Mouse (Mus musculus) hindbrain, embryonic 13.5 days (tissue): Measurements from ENCODE around the gene Bckdhb. TPM values are rescaled to one million over a fixed set of nuclear protein-coding genes. Genes with fewer than 3 reads are reported as not detected.

Source experiments
- ATAC-seq: fragments of 200-750 bp; cut with Nextera tagmentation; 2 replicates; pipeline ENCODE4 v1.8.0; 2017; ENCODE audit warnings: moderate TSS enrichment; ENCODE audit not compliant: low FRiP score
- H3K27ac ChIP-seq: fragments of 300-500 bp; sonication (generic); 2 replicates; pipeline ENCODE4 v1.5.1; 2015; ENCODE audit warnings: inconsistent platforms, mild to moderate bottlenecking, moderate library complexity
- H3K27me3 ChIP-seq: fragments of 300-500 bp; sonication (generic); 2 replicates; pipeline ENCODE4 v1.6.1; 2015; ENCODE audit warnings: mild to moderate bottlenecking, inconsistent platforms
- H3K36me3 ChIP-seq: fragments of 300-500 bp; sonication (generic); 2 replicates; pipeline ENCODE4 v1.6.1; 2015; ENCODE audit warnings: mild to moderate bottlenecking, inconsistent platforms
- H3K4me1 ChIP-seq: fragments of 300-500 bp; sonication (generic); replicated peaks from 2 replicates; pipeline ENCODE4 v1.6.1; 2015; ENCODE audit warnings: inconsistent platforms
- H3K4me2 ChIP-seq: fragments of 300-500 bp; sonication (generic); 2 replicates; pipeline ENCODE4 v1.6.1; 2015; ENCODE audit warnings: inconsistent platforms, mild to moderate bottlenecking, moderate library complexity
- H3K4me3 ChIP-seq: fragments of 300-500 bp; sonication (generic); 2 replicates; pipeline ENCODE4 v1.5.1; 2015; ENCODE audit warnings: mild to moderate bottlenecking, inconsistent platforms
- H3K9ac ChIP-seq: fragments of 300-500 bp; sonication (generic); 2 replicates; pipeline ENCODE4 v1.6.1; 2015; ENCODE audit warnings: mild to moderate bottlenecking, inconsistent platforms
- H3K9me3 ChIP-seq: fragments of 300-500 bp; sonication (generic); 2 replicates; pipeline ENCODE4 v1.6.1; 2016; ENCODE audit warnings: inconsistent platforms
- WGBS: fragments of 180-500 bp; shearing (Covaris S2); methylation state at CpG from one replicate; pipeline ENCODE4 v1.1.7; 2015; 5-methylcytosine and 5-hydroxymethylcytosine counted together
- polyA plus RNA-seq: library from polyadenylated mRNA; unstranded; fragments of >200 nt; fragmentation: Nextera tagmentation; extraction: Ambion mirVana; gene quantifications from 2 replicates; pipeline ENCODE4 v1.2.1, GENCODE M21; 2015

Gene Bckdhb
- 27.2 and 32.5 TPM in 2 replicates for polyA plus RNA-seq

- Histone ChIP-seq H3K36me3 (no peaks in the 10 kb centered on the region), H3K4me1 (peaks cover 5% of the 10 kb centered on the region; the same call in 1 of the 2 replicates), H3K27me3 (no peaks in the 10 kb centered on the region), H3K9ac (peak within 1 kb of the TSS; percentile 82), H3K9me3 (no peaks in the 10 kb centered on the region; the same call in 1 of the 2 replicates), H3K4me2 (peak within 1 kb of the TSS; percentile 73), H3K4me3 (peak within 1 kb of the TSS; percentile 72), H3K27ac (no peak within 1 kb of the TSS)
- ATAC-seq: peak; percentile 100
- WGBS: under 1% methylated on average over 42 of the region's 46 CpGs
Measured at GRCm38 (mm10) chr9:83924878-83925687, at the start of gene Bckdhb. Bckdhb (plus strand) TSS chr9:83925145.

GRCm38 (mm10) chr9:83882191-83882590, 42.8 kb upstream of the Bckdhb start:
- Histone ChIP-seq H3K4me1 (no peaks in the 10 kb centered on the region), H3K9me3 (no peaks in the 10 kb centered on the region), H3K9ac (no peak overlapping the region), H3K4me2 (no peak overlapping the region), H3K4me3 (no peak overlapping the region), H3K27ac (no peak overlapping the region), H3K36me3 (no peaks in the 10 kb centered on the region), H3K27me3 (no peaks in the 10 kb centered on the region)
- WGBS: 79% methylated on average over 6 of the region's 6 CpGs
- ATAC-seq: no peak

- Histone ChIP-seq H3K4me2 (no peak overlapping the region), H3K27me3 (no peaks in the 10 kb centered on the region), H3K4me3 (no peak overlapping the region), H3K27ac (no peak overlapping the region), H3K9ac (no peak overlapping the region), H3K36me3 (no peaks in the 10 kb centered on the region), H3K9me3 (no peaks in the 10 kb centered on the region), H3K4me1 (no peaks in the 10 kb centered on the region)
- ATAC-seq: no peak
Measured at GRCm38 (mm10) chr9:83886149-83886548, 38.8 kb upstream of the Bckdhb start.

- Histone ChIP-seq H3K9me3 (no peaks in the 10 kb centered on the region), H3K4me2 (no peak overlapping the region), H3K27ac (no peak overlapping the region), H3K4me1 (no peaks in the 10 kb centered on the region), H3K36me3 (no peaks in the 10 kb centered on the region), H3K4me3 (no peak overlapping the region), H3K9ac (no peak overlapping the region), H3K27me3 (no peaks in the 10 kb centered on the region)
- WGBS: 92% methylated on average over 5 of the region's 5 CpGs
- no peak for ATAC-seq
Measured at GRCm38 (mm10) chr9:83888214-83888613, 36.7 kb upstream of the Bckdhb start.

GRCm38 (mm10) chr9:83893073-83893472, 31.9 kb upstream of the Bckdhb start:
- Histone ChIP-seq H3K36me3 (no peaks in the 10 kb centered on the region), H3K27ac (no peak overlapping the region), H3K4me1 (no peaks in the 10 kb centered on the region), H3K4me2 (no peak overlapping the region), H3K9ac (no peak overlapping the region), H3K9me3 (no peaks in the 10 kb centered on the region), H3K27me3 (no peaks in the 10 kb centered on the region), H3K4me3 (no peak overlapping the region)
- WGBS: 76% methylated on average over 8 of the region's 8 CpGs
- ATAC-seq: no peak

GRCm38 (mm10) chr9:83893767-83894330, 31.1 kb upstream of the Bckdhb start:
- H3K4me2 ChIP-seq: no peak overlapping the region
- H3K4me1 ChIP-seq: no peaks in the 10 kb centered on the region
- H3K27ac ChIP-seq: no peak overlapping the region
- H3K36me3 ChIP-seq: no peaks in the 10 kb centered on the region
- H3K4me3 ChIP-seq: no peak overlapping the region
- no peak for ATAC-seq
- WGBS: 92% methylated on average over 4 of the region's 4 CpGs
- H3K27me3 ChIP-seq: no peaks in the 10 kb centered on the region
- no peak overlapping the region for H3K9ac ChIP-seq
- H3K9me3 ChIP-seq: no peaks in the 10 kb centered on the region

- 86% methylated on average over 2 of the region's 2 CpGs for WGBS
- no peak overlapping the region for H3K27ac ChIP-seq
- H3K27me3 ChIP-seq: no peaks in the 10 kb centered on the region
- no peak overlapping the region for H3K4me3 ChIP-seq
- H3K9me3 ChIP-seq: no peaks in the 10 kb centered on the region
- H3K9ac ChIP-seq: no peak overlapping the region
- H3K4me2 ChIP-seq: no peak overlapping the region
- no peaks in the 10 kb centered on the region for H3K4me1 ChIP-seq
- no peaks in the 10 kb centered on the region for H3K36me3 ChIP-seq
- ATAC-seq: no peak
Measured at GRCm38 (mm10) chr9:83902086-83902485, 22.9 kb upstream of the Bckdhb start.

- Histone ChIP-seq H3K9me3 (no peaks in the 10 kb centered on the region), H3K27me3 (no peaks in the 10 kb centered on the region), H3K36me3 (no peaks in the 10 kb centered on the region), H3K27ac (no peak overlapping the region), H3K4me1 (no peaks in the 10 kb centered on the region), H3K4me2 (no peak overlapping the region), H3K4me3 (no peak overlapping the region), H3K9ac (no peak overlapping the region)
- no peak for ATAC-seq
- WGBS: 78% methylated on average over 4 of the region's 4 CpGs
Measured at GRCm38 (mm10) chr9:83905820-83906219, 19.1 kb upstream of the Bckdhb start.

- ATAC-seq: no peak
- H3K4me1 ChIP-seq: no peaks in the 10 kb centered on the region
- no peak overlapping the region for H3K4me3 ChIP-seq
- H3K9ac ChIP-seq: no peak overlapping the region
- no peak overlapping the region for H3K27ac ChIP-seq
- no peaks in the 10 kb centered on the region for H3K9me3 ChIP-seq
- no peaks in the 10 kb centered on the region for H3K27me3 ChIP-seq
- H3K4me2 ChIP-seq: no peak overlapping the region
- H3K36me3 ChIP-seq: no peaks in the 10 kb centered on the region
- WGBS: 88% methylated on average over 3 of the region's 3 CpGs
Measured at GRCm38 (mm10) chr9:83907017-83907416, 17.9 kb upstream of the Bckdhb start.

GRCm38 (mm10) chr9:83909836-83910235, 15.1 kb upstream of the Bckdhb start:
- 93% methylated on average over 2 of the region's 2 CpGs for WGBS
- ATAC-seq: no peak
- H3K9me3 ChIP-seq: no peaks in the 10 kb centered on the region
- no peaks in the 10 kb centered on the region for H3K27me3 ChIP-seq
- no peak overlapping the region for H3K4me3 ChIP-seq
- no peaks in the 10 kb centered on the region for H3K4me1 ChIP-seq
- no peak overlapping the region for H3K9ac ChIP-seq
- H3K4me2 ChIP-seq: no peak overlapping the region
- H3K27ac ChIP-seq: no peak overlapping the region
- H3K36me3 ChIP-seq: no peaks in the 10 kb centered on the region

- ATAC-seq: no peak
- no peaks in the 10 kb centered on the region for H3K36me3 ChIP-seq
- H3K9ac ChIP-seq: no peak overlapping the region
- no peaks in the 10 kb centered on the region for H3K27me3 ChIP-seq
- no peaks in the 10 kb centered on the region for H3K9me3 ChIP-seq
- WGBS: 87% methylated on average over 2 of the region's 2 CpGs
- H3K27ac ChIP-seq: no peak overlapping the region
- no peak overlapping the region for H3K4me2 ChIP-seq
- H3K4me1 ChIP-seq: no peaks in the 10 kb centered on the region
- H3K4me3 ChIP-seq: no peak overlapping the region
Measured at GRCm38 (mm10) chr9:83910926-83911325, 14.0 kb upstream of the Bckdhb start.

- Histone ChIP-seq H3K9me3 (no peaks in the 10 kb centered on the region), H3K4me1 (peaks cover 5% of the 10 kb centered on the region; the same call in 1 of the 2 replicates), H3K4me2 (no peak overlapping the region), H3K27ac (no peak overlapping the region), H3K36me3 (no peaks in the 10 kb centered on the region), H3K27me3 (no peaks in the 10 kb centered on the region), H3K4me3 (no peak overlapping the region), H3K9ac (no peak overlapping the region)
- WGBS: 83% methylated on average over 3 of the region's 3 CpGs
- ATAC-seq: no peak
Measured at GRCm38 (mm10) chr9:83922076-83922475, 2.9 kb upstream of the Bckdhb start.

- ATAC-seq: no peak
- Histone ChIP-seq H3K4me1 (peaks cover 5% of the 10 kb centered on the region; the same call in 1 of the 2 replicates), H3K27ac (no peak overlapping the region), H3K9me3 (no peaks in the 10 kb centered on the region), H3K27me3 (no peaks in the 10 kb centered on the region), H3K4me2 (peak overlapping the region; percentile 73), H3K36me3 (no peaks in the 10 kb centered on the region), H3K4me3 (peak overlapping the region; percentile 72), H3K9ac (no peak overlapping the region)
- WGBS: 94% methylated on average over 5 of the region's 5 CpGs
Measured at GRCm38 (mm10) chr9:83924356-83924755, 589 bp upstream of the Bckdhb start.
